Mouse (Mus musculus) CD4-positive helper T cell, adult 2 months (primary cell): ENCODE measurements around the gene Osbpl7.

Source experiments
- DNase-seq: peaks from one replicate; pipeline ENCODE4 v3.0.0-alpha.2; 2012; ENCODE audit warnings: low read depth, missing footprints, low spot score

Gene Osbpl7

DNA sequence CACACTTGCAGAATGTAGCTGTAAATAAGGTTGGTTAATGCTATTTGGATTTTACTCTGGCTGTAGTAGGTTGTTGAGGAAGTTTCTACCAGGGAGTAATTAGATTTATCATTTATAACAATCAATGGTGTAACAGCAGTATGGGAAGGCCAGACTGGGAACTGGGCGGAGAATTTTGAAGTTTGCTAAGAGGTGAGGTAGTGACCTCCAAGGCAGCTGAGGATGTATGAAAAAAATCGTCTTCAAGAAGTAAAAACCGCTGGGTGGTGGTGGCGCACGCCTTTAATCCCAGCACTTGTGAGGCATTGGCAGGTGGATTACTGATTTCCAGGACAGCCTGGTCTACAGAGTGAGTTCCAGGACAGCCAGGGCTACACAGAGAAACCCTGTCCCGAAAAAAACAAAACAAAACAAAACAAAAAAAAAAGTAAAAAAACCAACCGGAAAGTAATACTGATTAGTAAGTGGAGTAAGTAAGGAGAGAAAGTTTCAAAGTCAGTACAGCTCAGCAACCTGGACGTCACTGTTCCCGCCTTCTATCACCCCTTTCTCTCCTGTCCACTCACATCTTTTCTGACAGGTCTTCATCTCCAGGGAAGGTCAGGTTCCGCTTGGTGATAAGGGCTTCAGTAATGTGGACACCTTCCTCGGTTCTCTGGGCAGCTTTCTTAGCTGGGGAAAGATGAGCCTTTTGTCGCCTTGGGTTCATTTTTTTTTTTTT is 10.0 kb upstream of the Osbpl7 start:
- no peak for DNase-seq

DNA sequence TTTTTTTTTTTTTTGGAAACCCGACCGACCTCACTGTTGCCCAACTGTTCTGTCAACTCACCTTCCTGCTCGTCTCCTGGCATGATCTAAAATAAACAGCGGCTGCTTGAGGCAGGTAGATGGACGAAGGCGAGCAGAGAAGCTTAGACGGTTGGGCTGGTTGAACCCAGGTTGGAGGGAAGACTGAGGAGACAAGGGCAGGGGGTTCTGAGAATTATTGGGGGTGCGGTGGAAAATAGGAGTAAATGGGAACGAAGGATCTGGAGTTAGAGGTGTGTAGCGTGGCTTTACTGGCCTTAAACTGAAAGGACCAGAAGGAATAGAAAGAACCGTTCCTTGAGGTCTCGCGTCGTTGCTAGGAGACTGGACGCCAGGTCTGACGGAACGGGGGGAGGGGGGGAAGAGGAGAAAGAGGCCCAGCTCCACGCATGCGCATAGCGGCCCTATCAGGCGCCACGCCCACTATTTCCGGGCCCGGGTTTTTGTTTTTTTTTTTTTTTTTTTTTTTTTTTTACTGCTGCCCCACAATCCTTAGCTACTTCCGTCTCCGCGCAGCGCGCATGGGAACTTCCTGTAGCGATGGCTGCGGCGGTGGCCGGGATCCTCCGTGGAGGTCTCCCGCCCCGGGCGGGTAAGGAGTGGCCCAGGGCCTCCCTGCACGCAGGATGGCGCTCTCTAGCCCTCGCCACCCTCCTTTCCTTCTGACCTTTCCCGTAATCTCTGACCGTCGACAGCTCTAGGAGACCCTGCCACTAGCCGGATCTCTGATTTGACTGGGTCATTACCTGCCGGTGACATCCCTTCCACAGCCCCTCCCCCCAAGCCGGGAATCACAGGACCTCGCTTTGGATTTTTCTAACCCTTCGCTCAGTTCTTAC is 9.2 kb upstream of the Osbpl7 start, which contains the start of the genes Lrrc46 and Mrpl10:
Gene Lrrc46, minus strand, starts transcription at position 386 of the 878 bp plus-strand sequence.
Gene Mrpl10, plus strand, starts transcription at position 539 of the 878 bp plus-strand sequence.
- DNase-seq, result peak; percentile 95

DNA sequence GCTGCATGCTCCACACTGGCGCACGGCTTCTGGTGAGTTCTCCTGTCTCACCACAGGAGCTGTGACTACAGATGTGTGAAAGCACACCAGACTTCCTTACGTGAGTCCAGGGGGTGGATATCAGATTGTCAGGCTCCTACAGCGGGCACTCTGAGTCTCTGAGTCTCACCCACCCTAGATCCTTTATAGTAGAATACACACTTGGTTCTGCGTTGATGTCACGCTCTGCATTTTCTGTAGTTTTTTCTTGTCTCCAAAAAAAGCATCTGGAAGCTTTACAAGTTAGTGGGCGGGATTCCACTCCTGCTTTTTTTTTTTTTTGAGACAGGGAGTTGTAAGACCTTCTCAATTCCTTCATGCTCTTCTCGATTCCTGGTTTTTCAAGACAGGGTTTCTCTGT is 5.5 kb upstream of the Osbpl7 start:
- no peak for DNase-seq

DNA sequence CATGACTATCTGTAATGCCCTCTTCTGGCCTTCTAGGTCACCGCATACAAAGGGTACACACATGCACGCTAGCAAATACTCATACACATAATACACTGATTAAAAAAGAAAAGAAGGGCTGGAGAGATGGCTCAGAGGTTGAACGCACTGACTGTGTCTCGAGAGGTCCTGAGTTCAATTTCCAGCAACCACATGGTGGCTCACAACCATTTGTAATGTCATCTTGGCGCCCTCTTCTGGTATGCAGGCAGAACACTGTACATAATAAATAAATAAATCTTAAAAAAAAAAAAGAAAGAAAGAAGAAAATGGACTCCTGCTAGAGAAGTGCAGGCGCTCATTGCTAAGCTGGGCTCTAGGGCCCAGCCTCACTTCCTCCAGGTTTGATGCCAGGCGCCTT is 4.6 kb upstream of the Osbpl7 start:
- DNase-seq, result peak; percentile 50

DNA sequence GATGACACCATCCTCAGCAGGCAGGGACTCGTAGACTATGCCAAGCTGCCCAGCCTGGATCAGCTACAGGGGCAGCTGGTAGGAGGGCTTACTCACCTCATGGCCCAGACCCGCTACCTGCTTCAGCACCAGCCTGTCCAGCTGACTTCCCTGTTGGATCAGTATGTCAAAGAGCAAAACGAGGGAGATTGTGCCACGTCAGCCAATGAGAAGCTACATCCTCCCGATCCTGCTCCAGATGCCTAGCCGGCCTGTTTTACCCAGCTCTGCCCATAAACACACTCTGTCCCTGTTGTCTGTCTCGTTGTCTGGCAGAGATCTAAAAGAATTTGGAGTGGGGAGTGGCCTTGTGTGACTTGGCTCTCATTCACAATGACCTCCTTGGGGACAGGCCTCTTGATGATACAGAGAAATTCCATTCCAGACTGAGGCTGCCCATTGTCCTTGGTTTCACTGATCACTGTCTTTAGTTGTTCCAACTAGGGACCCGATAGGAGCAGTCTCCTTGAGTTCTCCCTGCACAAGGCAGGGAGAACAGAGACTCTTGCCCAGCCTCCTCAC is 2.3 kb upstream of the Osbpl7 start:
- DNase-seq, result no peak

DNA sequence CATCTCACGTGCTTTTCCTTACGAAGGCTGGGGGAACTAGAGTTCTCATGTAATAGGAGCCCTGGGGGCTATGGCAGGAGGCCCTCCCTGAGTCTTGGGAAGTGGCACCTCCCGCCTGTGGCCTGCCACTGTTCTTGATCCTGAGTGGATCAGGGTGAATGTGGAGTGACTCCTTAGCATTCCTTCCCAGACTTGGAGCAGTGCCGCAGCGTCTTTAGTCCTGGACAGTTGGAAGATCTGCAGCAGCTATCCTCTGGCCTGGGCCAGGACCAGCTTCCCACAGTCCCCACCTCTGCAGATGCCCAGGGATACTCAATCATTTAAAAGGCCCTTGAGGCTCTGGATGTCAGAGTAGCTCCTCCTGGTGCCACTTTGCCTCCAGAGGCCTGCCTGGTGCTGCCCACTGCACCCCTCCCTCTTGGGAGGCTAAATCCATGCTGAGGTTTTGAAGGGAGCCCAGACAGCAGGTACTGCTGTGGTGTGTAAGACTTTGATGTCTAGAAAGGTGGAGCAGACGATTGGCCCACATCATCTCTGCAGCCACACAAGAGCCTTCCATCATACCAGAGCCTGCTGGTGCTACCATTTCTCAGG is 839 bp upstream of the Osbpl7 start:
- DNase-seq, result no peak

DNA sequence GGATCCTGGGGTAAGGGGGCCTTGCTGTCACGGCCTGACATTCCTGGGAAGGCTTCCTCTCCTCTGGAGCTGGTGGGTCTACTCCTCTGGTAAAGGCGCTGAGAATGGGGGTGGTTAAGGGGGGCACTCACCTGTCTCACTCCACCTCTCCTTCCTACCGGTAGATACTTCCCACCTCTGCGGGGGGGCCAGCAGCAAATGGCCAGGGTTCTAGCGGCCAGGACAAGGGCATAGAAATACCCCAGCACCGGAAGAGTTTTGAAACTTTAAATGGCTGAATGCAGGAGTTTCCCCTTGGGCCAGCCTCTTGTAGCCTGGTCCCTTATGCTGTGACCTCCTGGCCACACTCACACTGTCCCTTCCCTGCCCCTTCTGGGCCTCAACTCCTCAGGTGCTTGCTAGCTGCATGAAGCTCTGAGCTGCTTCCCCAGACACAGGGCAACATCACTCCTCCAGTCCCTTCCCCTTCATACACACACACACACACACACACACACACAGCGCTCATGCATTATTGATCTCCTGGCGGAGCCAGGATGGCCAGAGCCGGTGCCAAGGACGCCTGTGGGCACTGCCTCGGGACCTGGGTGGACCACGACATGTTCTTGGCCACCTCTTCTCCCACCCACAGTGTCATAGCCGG is 637 bp downstream of the Osbpl7 start:
- DNase-seq, result peak; percentile 32

DNA sequence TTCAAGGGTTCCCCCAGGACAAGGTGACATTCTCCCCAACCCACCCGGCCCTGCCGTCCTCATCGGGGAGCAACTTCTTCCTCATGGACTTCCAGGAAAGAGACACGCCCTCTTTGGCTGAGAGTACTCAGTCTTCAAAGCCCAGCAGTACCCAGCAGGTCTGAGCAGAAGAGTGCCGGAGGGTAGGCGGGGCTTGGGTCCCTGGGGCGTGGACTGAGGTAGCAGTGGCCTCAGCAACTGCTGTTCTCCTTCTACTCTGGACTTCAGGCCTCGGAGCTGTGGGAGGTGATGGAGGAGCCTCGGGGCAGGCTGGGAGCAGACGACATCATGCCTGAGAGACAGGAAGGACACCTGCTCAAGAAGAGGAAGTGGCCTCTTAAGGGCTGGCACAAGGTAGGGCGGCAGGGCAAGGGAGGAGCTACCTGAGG is 1.8 kb downstream of the Osbpl7 start:
- DNase-seq, result peak; percentile 41

DNA sequence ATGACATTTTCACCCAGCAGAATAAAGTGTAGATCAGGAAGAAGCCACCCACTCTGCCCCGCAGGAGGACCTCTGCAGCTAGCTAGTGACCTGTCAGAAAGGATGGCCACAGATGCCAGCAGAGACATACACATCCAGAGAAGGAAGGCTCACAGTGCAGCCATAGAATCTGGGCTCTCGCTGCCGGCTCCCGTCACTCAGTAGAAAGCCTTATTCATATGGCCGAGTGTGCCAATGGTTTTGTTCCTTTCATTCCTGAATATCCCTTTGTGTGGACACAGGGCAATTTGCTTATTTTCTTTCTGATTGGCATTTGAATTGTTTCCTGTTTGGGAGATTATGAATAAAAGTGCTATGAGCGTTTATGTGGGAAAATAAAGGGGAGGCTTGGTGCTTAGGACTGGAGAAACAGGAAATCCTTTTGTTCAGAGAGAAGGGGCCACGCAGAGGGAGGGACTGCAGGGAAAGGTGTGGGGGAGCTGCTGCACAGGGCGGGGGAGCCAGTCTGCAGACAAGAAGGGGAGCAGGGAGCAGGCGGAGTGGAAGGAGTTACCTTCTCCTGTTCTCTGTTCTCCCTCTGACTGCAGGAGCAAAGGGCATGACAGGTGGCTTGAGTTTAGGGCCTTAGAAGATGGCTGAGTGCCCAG is 13.0 kb downstream of the Osbpl7 start:
- no peak for DNase-seq

DNA sequence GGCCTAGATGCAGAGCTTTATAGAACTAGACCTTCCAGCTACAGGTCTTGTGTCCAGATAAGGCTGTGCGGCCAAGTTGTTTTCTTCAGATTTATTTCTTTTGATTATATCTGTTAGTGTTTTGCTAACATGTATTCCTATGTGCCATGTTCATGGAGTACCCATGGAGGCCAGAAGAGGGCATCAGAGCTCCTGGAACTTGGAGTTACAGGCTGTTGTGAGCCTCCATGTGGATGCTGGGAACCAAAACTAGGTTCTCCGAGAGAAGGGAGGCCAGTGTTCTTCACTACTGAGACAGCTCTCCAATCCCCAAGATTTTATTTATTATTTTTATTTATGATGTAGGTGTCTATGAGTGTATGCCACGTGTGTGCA is 13.5 kb downstream of the Osbpl7 start:
- no peak for DNase-seq

DNA sequence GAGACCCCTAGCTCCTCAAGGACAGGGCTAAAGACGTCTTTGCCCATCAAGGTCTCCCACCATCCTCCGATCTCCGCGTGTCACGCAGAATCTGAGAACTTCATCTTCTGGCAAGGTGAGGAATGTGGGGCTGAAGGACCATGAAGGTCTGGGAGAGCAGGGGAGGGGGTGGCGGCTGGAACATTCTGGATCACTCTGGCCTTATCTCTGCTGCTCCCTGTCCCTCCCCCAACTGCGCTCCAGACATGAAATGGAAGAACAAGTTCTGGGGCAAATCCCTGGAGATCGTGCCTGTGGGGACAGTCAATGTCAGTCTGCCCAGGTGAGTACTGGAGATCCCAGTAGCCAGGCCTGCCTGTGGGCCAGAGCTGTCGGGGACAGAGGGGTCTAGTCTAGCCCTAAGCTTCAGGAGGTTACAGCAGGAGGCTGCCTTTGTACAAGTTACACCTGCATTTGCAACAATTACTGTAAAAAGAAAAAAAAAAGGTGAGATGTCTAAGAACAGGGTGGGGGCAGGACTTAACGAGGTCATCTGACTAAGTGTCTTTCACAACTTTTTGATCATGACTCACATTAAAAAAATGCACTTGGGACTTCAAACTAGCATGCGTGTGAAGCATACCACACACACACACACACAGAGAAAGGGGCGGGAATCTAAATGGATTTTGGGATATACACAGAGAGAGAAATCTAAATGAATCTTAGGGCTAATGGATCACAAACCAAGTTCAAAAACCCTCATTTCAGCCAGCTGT is 15.3 kb downstream of the Osbpl7 start:
- DNase-seq, result no peak

DNA sequence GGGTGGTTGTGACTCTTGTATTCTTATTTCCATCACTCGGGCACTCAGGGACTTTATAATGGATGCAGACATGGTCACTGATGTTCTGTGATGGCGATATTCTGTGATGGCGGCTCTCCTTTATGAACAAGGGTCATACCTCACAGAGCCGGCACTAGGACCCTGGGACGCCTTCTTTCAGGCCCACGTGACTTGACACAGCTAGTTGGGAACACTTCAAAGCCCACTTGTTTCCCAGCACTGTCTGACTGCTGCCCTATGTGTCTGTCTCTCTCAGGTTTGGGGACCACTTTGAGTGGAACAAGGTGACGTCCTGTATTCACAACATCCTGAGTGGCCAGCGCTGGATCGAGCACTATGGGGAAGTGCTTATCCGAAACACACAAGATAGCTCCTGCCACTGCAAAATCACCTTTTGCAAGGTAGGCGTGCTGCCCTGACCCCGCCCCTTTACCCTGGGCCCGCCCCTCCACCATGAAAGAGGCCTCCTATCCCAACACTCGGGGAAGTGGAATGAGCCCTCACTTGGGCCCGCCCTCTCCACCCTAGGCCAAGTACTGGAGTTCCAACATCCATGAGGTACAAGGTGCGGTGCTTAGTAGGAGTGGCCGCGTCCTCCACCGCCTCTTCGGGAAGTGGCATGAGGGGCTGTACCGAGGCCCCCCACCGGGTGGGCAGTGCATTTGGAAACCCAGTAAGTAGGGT is 16.4 kb downstream of the Osbpl7 start:
- no peak for DNase-seq

DNA sequence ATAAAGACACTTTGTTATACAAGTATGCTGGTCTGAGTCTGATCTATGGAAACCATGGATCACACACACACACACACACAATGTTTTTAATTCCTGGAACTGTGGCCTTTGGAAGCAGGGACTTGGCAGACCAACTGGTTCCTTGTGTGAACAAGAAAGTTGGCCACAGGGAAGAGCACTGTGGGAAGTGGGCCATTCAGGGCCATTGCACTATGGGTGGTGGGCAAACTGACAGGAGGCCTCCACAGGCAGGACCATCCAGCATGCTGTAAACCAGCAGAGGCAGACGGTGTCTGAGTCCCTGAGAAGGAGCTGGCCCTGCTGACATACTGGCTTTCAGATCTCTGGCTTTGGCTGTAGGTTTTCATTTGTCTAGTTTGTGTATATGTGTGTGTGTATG is 18.9 kb downstream of the Osbpl7 start:
- no peak for DNase-seq

DNA sequence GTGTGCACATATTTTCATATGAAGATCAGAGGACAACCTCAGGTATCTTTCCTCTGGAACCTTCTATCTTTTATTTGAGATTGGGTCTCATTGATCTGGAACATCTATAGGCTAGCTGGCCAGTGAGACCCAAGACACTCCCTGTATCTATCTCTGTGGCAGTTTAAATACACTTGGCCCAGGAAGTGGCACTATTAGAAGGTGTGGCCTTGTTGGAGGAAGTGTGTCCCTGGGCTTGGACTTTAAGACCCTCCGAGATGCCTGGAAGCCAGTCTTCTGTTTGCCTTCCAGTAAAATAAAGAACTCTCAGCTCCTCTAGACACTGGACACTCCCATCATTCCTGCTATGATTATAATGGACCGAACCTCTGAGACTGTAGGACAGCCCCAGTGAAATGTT is 19.3 kb downstream of the Osbpl7 start:
- DNase-seq, result no peak

DNA sequence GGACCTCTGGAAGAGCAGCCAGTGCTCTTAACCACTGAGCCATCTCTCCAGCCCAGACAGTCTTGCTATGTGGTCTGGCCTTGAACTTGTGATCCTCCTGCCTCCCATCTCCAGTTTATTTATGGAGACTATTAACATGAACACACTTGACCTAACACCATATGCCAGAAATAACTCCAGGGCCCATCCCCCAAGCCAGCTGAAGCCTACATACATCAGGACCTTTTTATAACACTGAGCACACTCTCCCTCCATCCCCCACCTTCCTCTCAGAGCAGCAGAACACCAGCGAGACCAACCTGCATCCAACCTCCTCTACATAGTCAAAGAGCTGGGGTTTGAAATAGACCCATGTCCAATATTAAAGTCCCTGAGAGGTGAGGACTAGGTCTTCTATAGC is 20.7 kb downstream of the Osbpl7 start:
- DNase-seq, result no peak

DNA sequence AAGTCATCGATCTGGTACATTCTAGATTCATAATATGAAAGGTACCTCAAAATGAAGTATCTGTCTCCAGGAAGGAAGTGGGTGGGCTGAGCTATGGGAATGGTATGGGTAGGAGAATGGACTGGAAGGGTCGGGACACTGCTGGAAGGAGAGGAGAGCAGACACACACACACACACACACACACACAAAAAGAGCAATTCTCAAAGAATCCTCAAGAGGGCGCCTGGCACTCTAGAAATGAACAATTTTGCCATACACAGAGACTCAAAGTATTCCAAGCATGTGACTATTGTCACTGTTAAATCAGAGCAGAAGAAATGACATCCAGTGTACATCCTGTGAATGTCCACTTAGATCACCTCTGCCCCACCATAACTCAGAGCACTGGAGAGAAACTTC is 22.1 kb downstream of the Osbpl7 start:
- peak; percentile 60 for DNase-seq

DNA sequence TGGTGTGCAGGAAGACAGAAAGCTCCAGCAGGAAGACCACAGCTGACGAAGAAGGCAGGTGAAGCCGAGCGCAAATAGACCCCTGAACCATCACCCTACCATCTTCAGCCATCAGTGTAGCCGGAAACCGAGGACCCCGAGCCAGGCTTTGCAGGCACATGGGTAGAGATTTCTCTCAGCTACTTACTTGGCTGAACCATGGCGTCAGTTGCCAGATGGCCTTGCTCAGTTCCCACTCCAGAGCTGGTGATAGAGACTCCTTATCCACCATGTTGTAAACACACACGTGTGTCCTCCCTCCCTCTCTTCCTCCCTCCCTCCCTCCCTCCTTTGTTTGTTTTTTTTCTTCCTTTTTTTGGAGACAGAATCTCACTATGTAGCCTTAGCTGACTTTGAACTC is 23.8 kb downstream of the Osbpl7 start:
- no peak for DNase-seq

DNA sequence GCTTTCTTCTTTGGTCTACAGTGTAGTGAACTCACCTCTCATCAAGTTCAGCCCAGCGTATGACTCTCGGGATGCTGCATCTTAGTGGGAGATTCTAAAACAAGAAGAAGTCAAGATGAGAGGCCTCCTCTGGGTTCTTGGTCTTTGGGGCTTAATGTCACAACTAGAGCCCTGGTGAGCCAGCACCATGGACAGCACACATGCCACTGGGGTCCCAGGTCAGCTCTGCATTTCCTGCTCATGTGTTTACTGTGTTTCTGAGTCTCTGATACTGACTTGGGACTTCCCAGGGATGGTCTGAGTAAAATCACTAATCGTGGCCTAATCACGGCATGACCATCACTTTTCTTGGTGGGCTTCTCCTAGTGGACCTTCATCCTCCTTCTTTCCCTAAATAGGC is 28.3 kb downstream of the Osbpl7 start:
- no peak for DNase-seq

DNA sequence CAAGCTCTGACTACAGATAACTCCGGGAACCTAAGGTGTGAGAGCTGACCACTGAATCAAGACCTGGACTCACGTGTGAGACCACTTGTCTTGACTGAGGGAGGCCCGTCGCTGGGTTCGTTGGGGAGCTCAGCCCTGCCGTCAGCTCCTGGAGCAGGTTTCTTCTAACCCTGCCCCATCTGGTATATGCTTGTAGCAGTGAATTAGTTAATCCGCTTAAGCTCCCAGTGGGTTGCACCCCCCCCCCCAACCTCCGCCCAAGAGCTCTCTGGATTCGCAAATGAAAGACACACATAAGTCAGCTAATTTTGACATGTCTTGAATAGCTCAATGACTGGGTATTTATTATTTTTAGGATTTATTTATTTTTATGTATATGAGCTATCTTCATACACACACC is 29.9 kb downstream of the Osbpl7 start:
- no peak for DNase-seq

DNA sequence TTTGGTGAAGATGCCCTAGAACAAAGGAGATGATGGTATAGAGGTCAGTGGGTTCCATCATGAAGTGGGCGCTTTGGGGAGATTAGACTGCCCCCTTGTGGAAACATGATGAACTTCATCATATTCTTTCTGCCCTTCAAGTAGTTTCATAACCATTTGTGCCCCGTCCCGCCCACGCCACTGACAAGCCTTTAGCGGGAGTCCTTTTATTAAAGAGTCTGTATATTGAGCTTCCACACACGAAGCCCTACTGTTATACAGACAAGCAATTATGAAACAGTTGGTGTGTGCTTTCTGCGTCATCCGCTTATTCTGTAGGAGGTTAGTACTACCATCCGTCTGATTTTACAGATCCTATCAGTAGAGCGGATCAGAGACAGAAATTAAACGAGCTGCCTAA is 32.5 kb downstream of the Osbpl7 start:
- DNase-seq, result peak; percentile 78
